Mouse (Mus musculus) T-helper 17 cell (primary cell): ENCODE measurements around the gene Urb2.
"Not testable (repeated sequence)": the region's sequence is repeated elsewhere in the genome, so short reads cannot be mapped to it uniquely, and the experiment has no call there.

ENCODE experiments used
- in situ Hi-C, 2 experiments: fragments of 300-600 bp; cut with MboI, MseI; formaldehyde crosslinking; loops; 1 replicate in 1 of 2; 2 replicates in 1 of 2; pipeline ENCODE4 v1.15.1; 2025; ENCODE audit warnings: high pct_unique_total_duplicates in 2 of 2

The Urb2 gene

GRCm38 (mm10) chr8:124014299-124014698, 7.0 kb upstream of the Urb2 start:
- in situ Hi-C loops: not testable (repeated sequence)

- in situ Hi-C loops: no loop called here
Measured at GRCm38 (mm10) chr8:124014751-124015150, 6.6 kb upstream of the Urb2 start.

- in situ Hi-C loops: no loop called here
Measured at GRCm38 (mm10) chr8:124019782-124020181, 1.5 kb upstream of the Urb2 start.

- in situ Hi-C loops: no loop called here
Measured at GRCm38 (mm10) chr8:124020439-124021236, 670 bp upstream of the Urb2 start.

GRCm38 (mm10) chr8:124026265-124026664, 5.0 kb downstream of the Urb2 start:
- in situ Hi-C loops: not testable (repeated sequence)

GRCm38 (mm10) chr8:124027831-124028230, 6.5 kb downstream of the Urb2 start:
- in situ Hi-C loops: no loop called here

- in situ Hi-C loops: no loop called here
Measured at GRCm38 (mm10) chr8:124033400-124033799, 12.1 kb downstream of the Urb2 start.

GRCm38 (mm10) chr8:124038121-124038520, 16.8 kb downstream of the Urb2 start:
- in situ Hi-C loops: no loop called here

- in situ Hi-C loops: no loop called here
Measured at GRCm38 (mm10) chr8:124039351-124039750, 18.0 kb downstream of the Urb2 start.

- in situ Hi-C loops: no loop called here
Measured at GRCm38 (mm10) chr8:124042201-124042600, 20.9 kb downstream of the Urb2 start.

- in situ Hi-C loops: no loop called here
Measured at GRCm38 (mm10) chr8:124044421-124044820, 23.1 kb downstream of the Urb2 start.

- in situ Hi-C loops: no loop called here
Measured at GRCm38 (mm10) chr8:124044931-124045330, 23.6 kb downstream of the Urb2 start.

- in situ Hi-C loops: no loop called here
Measured at GRCm38 (mm10) chr8:124045856-124046255, 24.5 kb downstream of the Urb2 start.

- in situ Hi-C loops: loop anchor here (5.0 kb wide), 1 partner anchor 295 kb away; no protein-coding TSS in a partner anchor
Measured at GRCm38 (mm10) chr8:124052110-124052509, 30.8 kb downstream of the Urb2 start.

GRCm38 (mm10) chr8:124052568-124052967, 31.3 kb downstream of the Urb2 start:
- in situ Hi-C loops: loop anchor here (5.0 kb wide), 1 partner anchor 295 kb away; no protein-coding TSS in a partner anchor

- in situ Hi-C loops: no loop called here
Measured at GRCm38 (mm10) chr8:124056832-124057655, 35.7 kb downstream of the Urb2 start.

- in situ Hi-C loops: no loop called here
Measured at GRCm38 (mm10) chr8:124066325-124067058, 45.2 kb downstream of the Urb2 start.

GRCm38 (mm10) chr8:124067059-124067750, 45.9 kb downstream of the Urb2 start:
- in situ Hi-C loops: no loop called here

GRCm38 (mm10) chr8:124070363-124071324, 49.3 kb downstream of the Urb2 start:
- in situ Hi-C loops: no loop called here

- in situ Hi-C loops: no loop called here
Measured at GRCm38 (mm10) chr8:124075977-124076376, 54.7 kb downstream of the Urb2 start.
